Mouse (Mus musculus) E14TG2a.4 (cell line): ENCODE measurements around the gene B4galt1.

Source experiments
- CTCF ChIP-seq: conservative IDR thresholded peaks from 2 replicates; pipeline ENCODE4 v1.5.1; 2014; ENCODE audit warnings: low read length
- POU5F1 ChIP-seq: IDR thresholded peaks from 2 replicates; pipeline ENCODE4 v1.6.1; 2014; ENCODE audit warnings: low read length, borderline replicate concordance

DNA sequence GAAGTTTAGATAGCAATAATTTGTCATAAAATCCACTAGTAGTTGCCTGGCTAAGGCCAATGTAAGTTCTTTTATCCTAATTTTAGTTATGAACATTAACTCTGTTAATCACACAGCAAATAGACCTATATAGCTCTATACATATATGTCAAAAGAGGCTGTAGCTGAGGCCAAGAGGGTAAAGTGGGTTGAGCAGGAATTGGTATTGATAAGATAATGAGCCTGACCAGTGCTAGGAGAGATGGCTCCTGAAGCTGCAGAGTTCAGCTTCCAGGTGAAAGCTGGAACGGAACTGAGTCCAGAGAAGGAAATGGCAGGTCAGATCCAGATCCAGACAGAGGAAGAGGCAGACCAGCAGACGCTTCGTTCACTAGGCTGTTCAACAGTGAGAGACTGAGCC is 9.5 kb upstream of the B4galt1 start:
- no peak for TF ChIP-seq CTCF
- TF ChIP-seq POU5F1: no peak
